In the genomic region with DNA sequence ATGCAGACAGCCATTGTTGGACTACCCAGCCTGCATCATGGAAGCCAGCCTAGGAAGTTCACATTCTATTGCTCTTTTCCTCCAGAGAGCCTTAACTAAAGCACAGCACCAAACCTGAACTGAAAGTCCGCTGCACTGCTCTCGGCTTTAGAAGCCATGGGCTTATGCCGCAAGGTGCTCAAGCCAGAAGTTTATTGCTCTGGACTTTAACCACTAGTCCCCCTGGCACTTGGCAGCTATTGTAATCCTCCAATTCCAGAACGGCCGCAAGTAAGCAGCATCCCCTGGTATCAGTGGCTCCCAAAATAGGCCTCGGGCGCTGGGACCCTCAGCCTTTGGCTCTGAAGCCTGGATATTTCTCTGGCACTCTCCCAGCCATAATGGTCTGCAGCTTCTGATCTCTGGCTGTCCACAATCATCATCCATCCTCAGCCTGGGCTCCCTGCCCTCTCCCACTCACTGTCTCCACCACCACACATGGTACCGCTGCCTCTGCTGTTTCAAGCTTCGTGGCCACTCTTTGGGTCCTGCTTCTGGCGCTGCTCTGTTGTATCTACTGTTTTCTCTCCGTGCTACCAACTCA, we compare ENCODE assay signal across 13 mouse cellular contexts.
"Had no signal": no experiment of that assay in that cellular context is flagged by ENCODE, and none has a peak within 500 bp of the region (broad histone marks: within the 10 kb centered on the region; RNA-seq: fewer than 3 reads in every experiment).

No protein-coding gene starts in this region.

- H3K27ac ChIP-seq: left cerebral cortex, adult 2 months; limb, embryonic 10.5 days; liver, embryonic 15.5 days; macrophage; midbrain, embryonic 15.5 days; neural tube, embryonic 12.5 days; stomach, postnatal 0 days had no signal

- H3K27me3 ChIP-seq: liver, embryonic 15.5 days; midbrain, embryonic 15.5 days; neural tube, embryonic 12.5 days had no signal

- H3K9ac ChIP-seq: liver, embryonic 15.5 days; midbrain, embryonic 15.5 days; neural tube, embryonic 12.5 days had no signal

- H3K9me3 ChIP-seq: limb, embryonic 10.5 days; liver, embryonic 15.5 days; midbrain, embryonic 15.5 days; neural tube, embryonic 12.5 days had no signal

- H3K4me3 ChIP-seq: left cerebral cortex, adult 2 months; limb, embryonic 10.5 days; liver, embryonic 15.5 days; megakaryocyte, embryonic 14.5 days; midbrain, embryonic 15.5 days; neural tube, embryonic 12.5 days had no signal

- DNase-seq: lung, adult 2 months; lung, postnatal 14 days; thymus, postnatal 4 days had no signal

- H3K4me2 ChIP-seq: liver, embryonic 11.5 days; liver, embryonic 15.5 days; midbrain, embryonic 11.5 days; midbrain, embryonic 15.5 days; neural tube, embryonic 12.5 days had no signal

- H3K36me3 ChIP-seq: limb, embryonic 10.5 days; liver, embryonic 15.5 days; midbrain, embryonic 15.5 days; neural tube, embryonic 12.5 days had no signal

- ATAC-seq: midbrain, embryonic 15.5 days had no signal

- H3K4me1 ChIP-seq: liver, embryonic 15.5 days; midbrain, embryonic 15.5 days; neural tube, embryonic 12.5 days had no signal
